Comparison of ENCODE assay signal across 9 mouse cellular contexts in genomic region chr4:139858635-139859176, GRCm38 (mm10). TPM values are rescaled to one million over a fixed set of nuclear protein-coding genes. Genes with fewer than 3 reads are reported as not detected.
DNase-seq lines count a peak whose midpoint lies in the region; ATAC-seq lines count a peak whose summit lies in the region.
"Had no signal": no experiment of that assay in that cellular context is flagged by ENCODE, and none has a peak within 500 bp of the region (broad histone marks: within the 10 kb centered on the region; RNA-seq: fewer than 3 reads in every experiment).

No protein-coding gene starts in this region.

- H3K36me3 ChIP-seq in forebrain, embryonic 12.5 days (replicated peaks) = no peaks in the 10 kb centered on the region
- H3K36me3 ChIP-seq in lung, embryonic 16.5 days (ENCODE audit: control insufficient read depth, insufficient read depth, low read length) = no peaks in the 10 kb centered on the region

- H3K4me2 ChIP-seq in forebrain, embryonic 12.5 days = no peak overlapping the region
- H3K4me2 ChIP-seq in lung, embryonic 16.5 days (ENCODE audit: low read depth, low read length) = no peak overlapping the region

- 4% methylated on average over 13 of the region's 13 CpGs for WGBS in forebrain, embryonic 12.5 days
- 1% methylated on average over 13 of the region's 13 CpGs for WGBS in lung, embryonic 16.5 days

- peaks cover 55% of the 10 kb centered on the region for H3K27me3 ChIP-seq in forebrain, embryonic 12.5 days
- H3K27me3 ChIP-seq in lung, embryonic 16.5 days (ENCODE audit: control insufficient read depth, insufficient read depth, low read depth, low read length) = peaks cover 13% of the 10 kb centered on the region

- ATAC-seq in cerebellum, adult (ENCODE audit: insufficient number of reproducible peaks, low FRiP score, low TSS enrichment) = peak; percentile 80; the same call in 1 of the 2 replicates
- peak; percentile 57; the same call in 1 of the 2 replicates for ATAC-seq in forebrain, embryonic 12.5 days (ENCODE audit: low FRiP score)
- ATAC-seq in lung, embryonic 16.5 days (ENCODE audit: low read depth) = peak; percentile 71

- H3K9ac ChIP-seq in forebrain, embryonic 12.5 days = no peak overlapping the region
- no peak overlapping the region for H3K9ac ChIP-seq in lung, embryonic 16.5 days (ENCODE audit: low read length)

- H3K9me3 ChIP-seq in forebrain, embryonic 12.5 days = no peaks in the 10 kb centered on the region
- H3K9me3 ChIP-seq in lung, embryonic 16.5 days (ENCODE audit: control insufficient read depth, low read length) = no peaks in the 10 kb centered on the region

- DNase-seq in ES-CJ7 (ENCODE audit: low read depth, low spot score) = peak; percentile 84
- DNase-seq in heart, postnatal 14 days = peak; percentile 84 to 92
- DNase-seq in layer of hippocampus, adult 11-12 months (ENCODE audit: low spot score) = peak; percentile 87
- DNase-seq in ovary, postnatal 14 days (ENCODE audit: low spot score) = peak; percentile 86
- DNase-seq in thymus, postnatal 25 days = peak; percentile 84

- intact Hi-C loops in heart, postnatal 14 days (cut with DNase I) = loop anchor here (1.0 to 10.0 kb wide), 3 partner anchors 174 to 374 kb away; no protein-coding TSS in a partner anchor

- H3K4me3 ChIP-seq in forebrain, embryonic 12.5 days (replicated peaks) = no peak overlapping the region
- no peak overlapping the region for H3K4me3 ChIP-seq in lung, embryonic 16.5 days (ENCODE audit: low read length)

- no peaks in the 10 kb centered on the region; the same call in 1 of the 2 replicates for H3K4me1 ChIP-seq in forebrain, embryonic 12.5 days
- H3K4me1 ChIP-seq in lung, embryonic 16.5 days (replicated peaks; ENCODE audit: control insufficient read depth, insufficient read depth, low read length) = no peaks in the 10 kb centered on the region

- no peak overlapping the region for H3K27ac ChIP-seq in forebrain, embryonic 12.5 days
- H3K27ac ChIP-seq in lung, embryonic 16.5 days (ENCODE audit: low read length) = no peak overlapping the region

RNA-seq across cellular contexts. Expression of gene Pax7, which starts 25.4 kb away (rescaled TPM):
- 0.37 and 0.43 TPM in 2 replicates for polyA plus RNA-seq in forebrain, embryonic 12.5 days (2016; fragmentation: Nextera tagmentation; extraction: Ambion mirVana)
- total RNA-seq in heart, postnatal 14 days (2021) = not detected
- polyA plus RNA-seq in lung, embryonic 16.5 days (2015; fragmentation: Nextera tagmentation; extraction: Ambion mirVana) = 0.04 TPM in 1 of 2 replicates, not detected in the other
- polyA plus RNA-seq: heart, embryonic 14.5 days had no signal
